Mouse (Mus musculus) intestine, embryonic 16.5 days (tissue): ENCODE measurements around the gene Uck1. TPM values are rescaled to one million over a fixed set of nuclear protein-coding genes. Genes with fewer than 3 reads are reported as not detected.

Source experiments
- ATAC-seq: fragments of 200-750 bp; cut with Nextera tagmentation; 2 replicates; pipeline ENCODE4 v1.8.0; 2017; ENCODE audit warnings: moderate TSS enrichment, moderate library complexity
- H3K27ac ChIP-seq: fragments of 300-500 bp; sonication (generic); 2 replicates; pipeline ENCODE4 v1.5.1; 2014; ENCODE audit warnings: mild to moderate bottlenecking, low read length
- H3K27me3 ChIP-seq: fragments of 300-500 bp; sonication (generic); replicated peaks from 2 replicates; pipeline ENCODE4 v1.6.1; 2014; ENCODE audit warnings: low read length, control low read depth, mixed read lengths; ENCODE audit not compliant: control insufficient read depth, insufficient read depth
- H3K36me3 ChIP-seq: fragments of 300-500 bp; sonication (generic); 2 replicates; pipeline ENCODE4 v1.6.1; 2014; ENCODE audit warnings: low read length, control low read depth; ENCODE audit not compliant: control insufficient read depth, insufficient read depth
- H3K4me1 ChIP-seq: fragments of 300-500 bp; sonication (generic); 2 replicates; pipeline ENCODE4 v1.6.1; 2014; ENCODE audit warnings: low read length, control low read depth, mixed read lengths; ENCODE audit not compliant: control insufficient read depth, insufficient read depth
- H3K4me2 ChIP-seq: fragments of 300-500 bp; sonication (generic); 2 replicates; pipeline ENCODE4 v1.6.1; 2014; ENCODE audit warnings: low read depth, low read length, control low read depth
- H3K4me3 ChIP-seq: fragments of 300-500 bp; sonication (generic); 2 replicates; pipeline ENCODE4 v1.5.1; 2014; ENCODE audit warnings: mild to moderate bottlenecking, low read length
- H3K9ac ChIP-seq: fragments of 300-500 bp; sonication (generic); 2 replicates; pipeline ENCODE4 v1.6.1; 2014; ENCODE audit warnings: low read depth, low read length
- H3K9me3 ChIP-seq: fragments of 300-500 bp; sonication (generic); 2 replicates; pipeline ENCODE4 v1.6.1; 2016; ENCODE audit warnings: low read length, control low read depth; ENCODE audit not compliant: control insufficient read depth
- WGBS: fragments of 180-500 bp; shearing (Covaris S2); extraction: QIAGEN DNeasy Blood & Tissue Kit; methylation state at CpG from one replicate; pipeline ENCODE4 v1.1.7; 2014; 5-methylcytosine and 5-hydroxymethylcytosine counted together
- polyA plus RNA-seq: library from polyadenylated mRNA; unstranded; fragments of >200 nt; fragmentation: Nextera tagmentation; extraction: Ambion mirVana; gene quantifications from 2 replicates; pipeline ENCODE4 v1.2.1, GENCODE M21; 2015

The Uck1 gene
- polyA plus RNA-seq, 1 experiment from 2014 or later: 74.4 TPM

DNA sequence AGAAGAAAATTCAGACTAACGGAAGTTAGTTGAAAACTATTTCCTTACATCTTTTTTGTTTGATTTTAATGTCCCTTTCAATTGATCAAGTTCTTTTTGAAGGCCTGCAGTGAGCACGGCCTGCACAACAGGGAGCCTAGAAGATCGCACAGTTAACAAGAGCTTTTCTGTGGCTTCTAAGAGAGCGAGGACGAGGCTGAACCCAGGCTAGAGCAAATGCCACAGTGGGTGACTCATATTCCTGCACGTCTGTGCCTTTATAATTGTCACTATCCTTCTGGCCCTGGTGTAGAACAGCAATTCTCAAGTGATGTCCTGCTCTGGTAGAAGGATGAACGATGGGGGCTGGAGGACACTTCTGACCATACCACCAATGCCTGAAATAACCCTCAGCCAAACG, 42.3 kb downstream of the Uck1 start:
- WGBS: 90% methylated on average over 8 of the region's 8 CpGs

DNA sequence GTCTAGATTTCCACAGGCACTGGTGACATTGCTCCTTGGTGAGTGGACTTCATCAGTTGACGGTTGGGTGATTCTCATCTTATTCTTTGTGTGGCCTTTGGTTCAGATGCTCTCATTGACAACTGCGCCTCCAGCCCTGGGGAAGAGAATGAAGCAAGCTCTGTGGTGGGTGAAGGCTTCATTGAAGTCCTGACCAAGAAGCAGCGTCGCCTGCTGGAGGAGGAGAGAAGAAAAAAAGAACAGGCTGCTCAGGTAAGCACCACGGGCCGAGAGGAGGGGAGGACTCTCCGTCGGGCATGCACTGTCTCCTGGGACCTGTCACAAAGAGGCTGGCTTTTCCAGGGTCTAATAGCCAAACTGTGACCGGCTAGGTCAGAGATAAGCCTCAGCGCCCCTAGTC, 43.5 kb downstream of the Uck1 start:
- H3K9ac ChIP-seq: no peak overlapping the region
- H3K36me3 ChIP-seq: peaks cover 58% of the 10 kb centered on the region
- no peak overlapping the region for H3K4me3 ChIP-seq
- no peak overlapping the region for H3K4me2 ChIP-seq
- H3K4me1 ChIP-seq: no peaks in the 10 kb centered on the region
- no peaks in the 10 kb centered on the region for H3K9me3 ChIP-seq
- no peaks in the 10 kb centered on the region for H3K27me3 ChIP-seq
- 92% methylated on average over 10 of the region's 10 CpGs for WGBS
- no peak for ATAC-seq
- H3K27ac ChIP-seq: no peak overlapping the region

More for the DNA sequence above, 42.3 kb downstream of the Uck1 start:
- ATAC-seq: no peak
- Histone ChIP-seq H3K9me3 (no peaks in the 10 kb centered on the region), H3K9ac (no peak overlapping the region), H3K4me1 (no peaks in the 10 kb centered on the region), H3K4me2 (no peak overlapping the region), H3K27me3 (no peaks in the 10 kb centered on the region), H3K27ac (no peak overlapping the region), H3K36me3 (peaks cover 63% of the 10 kb centered on the region), H3K4me3 (no peak overlapping the region)

DNA sequence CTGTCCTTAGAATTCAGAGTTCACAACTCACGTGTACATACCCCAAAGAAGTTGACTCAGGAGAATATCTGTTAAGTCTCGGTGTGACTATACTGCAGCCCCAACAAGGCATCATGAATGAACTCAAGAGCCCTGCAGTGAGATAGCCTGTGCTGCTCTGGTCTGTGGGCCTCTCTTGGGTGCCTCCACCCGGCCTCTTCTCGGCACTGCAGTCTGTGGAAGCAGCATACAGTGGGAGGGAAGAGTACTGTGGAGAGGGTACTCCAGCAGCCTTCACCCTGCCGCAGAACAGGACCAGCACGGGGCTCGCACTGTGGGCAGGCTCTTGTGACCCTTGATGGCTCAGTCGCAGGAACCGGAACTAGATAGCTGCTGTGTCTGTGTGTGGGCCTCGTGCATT, 44.4 kb downstream of the Uck1 start:
- H3K9ac ChIP-seq: no peak overlapping the region
- ATAC-seq: no peak
- no peaks in the 10 kb centered on the region for H3K27me3 ChIP-seq
- H3K4me3 ChIP-seq: no peak overlapping the region
- no peaks in the 10 kb centered on the region for H3K4me1 ChIP-seq
- 93% methylated on average over 10 of the region's 10 CpGs for WGBS
- no peaks in the 10 kb centered on the region for H3K9me3 ChIP-seq
- no peak overlapping the region for H3K27ac ChIP-seq
- H3K36me3 ChIP-seq: peaks cover 53% of the 10 kb centered on the region
- no peak overlapping the region for H3K4me2 ChIP-seq

DNA sequence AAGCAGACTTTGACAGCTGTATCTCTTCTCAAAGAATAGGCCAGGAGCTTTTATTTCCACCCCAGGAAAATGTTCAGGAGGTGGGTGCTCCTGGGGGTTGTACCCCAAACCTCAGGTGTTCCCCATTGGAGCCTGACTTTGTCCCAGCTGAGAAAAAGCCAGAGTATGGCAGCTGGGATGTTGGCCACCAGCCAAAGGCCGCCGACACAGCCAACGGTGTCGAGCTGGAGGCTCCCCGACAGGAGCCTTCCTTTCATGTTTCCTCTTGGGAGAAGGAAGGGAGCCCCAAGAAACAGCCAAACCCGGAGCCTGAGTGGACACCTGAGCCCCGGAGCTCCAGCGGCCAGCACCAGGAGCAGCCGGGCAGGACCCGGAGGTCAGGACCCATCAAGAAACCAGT, 47.0 kb downstream of the Uck1 start:
- H3K4me2 ChIP-seq: no peak overlapping the region
- no peaks in the 10 kb centered on the region for H3K27me3 ChIP-seq
- no peak overlapping the region for H3K4me3 ChIP-seq
- H3K27ac ChIP-seq: no peak overlapping the region
- peaks cover 52% of the 10 kb centered on the region for H3K36me3 ChIP-seq
- no peak overlapping the region for H3K9ac ChIP-seq
- 65% methylated on average over 10 of the region's 10 CpGs for WGBS
- H3K4me1 ChIP-seq: no peaks in the 10 kb centered on the region
- H3K9me3 ChIP-seq: no peaks in the 10 kb centered on the region
- no peak for ATAC-seq

DNA sequence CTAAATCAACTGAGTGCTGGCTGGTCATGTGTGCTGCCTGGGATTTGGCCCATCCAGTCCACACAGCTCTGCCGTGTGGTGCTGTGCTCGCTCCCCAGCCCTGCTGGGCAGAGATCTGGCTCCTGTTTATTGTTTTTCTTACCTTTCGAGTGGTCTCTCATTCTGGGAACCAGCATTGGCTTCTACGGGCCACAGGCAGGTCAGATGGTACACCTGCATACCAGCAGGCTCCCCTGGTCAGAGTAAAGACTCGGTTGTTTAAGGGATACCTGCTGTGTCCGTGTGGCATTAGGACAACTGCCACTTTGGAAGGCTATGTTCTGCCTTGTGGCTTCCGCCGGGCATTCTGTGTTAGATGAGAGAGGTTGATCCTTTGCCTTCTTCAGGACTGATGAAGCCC, 48.3 kb downstream of the Uck1 start:
- Histone ChIP-seq H3K4me2 (no peak overlapping the region), H3K9me3 (no peaks in the 10 kb centered on the region), H3K9ac (no peak overlapping the region), H3K4me1 (no peaks in the 10 kb centered on the region), H3K27ac (no peak overlapping the region), H3K36me3 (peaks cover 46% of the 10 kb centered on the region), H3K27me3 (no peaks in the 10 kb centered on the region), H3K4me3 (no peak overlapping the region)
- ATAC-seq: no peak
- 89% methylated on average over 8 of the region's 8 CpGs for WGBS

DNA sequence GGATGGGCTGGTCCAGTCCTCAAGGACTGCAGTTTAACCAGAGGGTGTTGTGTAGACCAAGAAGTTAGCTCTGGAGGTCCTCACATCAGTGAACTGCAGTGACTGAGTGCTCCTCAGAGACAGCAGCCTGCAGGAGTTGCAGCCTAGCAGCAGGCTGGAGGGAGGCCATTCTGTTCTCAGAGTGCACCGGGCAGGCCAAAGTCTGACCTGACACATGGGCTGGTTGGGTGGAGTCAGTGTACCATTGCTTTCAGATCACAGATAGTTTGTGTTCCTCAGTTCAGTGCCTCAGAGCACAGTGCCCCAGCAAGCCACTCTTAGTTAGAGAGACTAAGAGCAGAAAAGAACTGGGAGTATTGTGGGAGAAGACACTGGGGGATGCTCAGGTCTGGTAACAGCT, 52.3 kb downstream of the Uck1 start:
- Histone ChIP-seq H3K9me3 (no peaks in the 10 kb centered on the region), H3K4me3 (no peak overlapping the region), H3K36me3 (peaks cover 36% of the 10 kb centered on the region), H3K4me2 (no peak overlapping the region), H3K4me1 (no peaks in the 10 kb centered on the region), H3K9ac (no peak overlapping the region), H3K27me3 (no peaks in the 10 kb centered on the region), H3K27ac (no peak overlapping the region)
- WGBS: 91% methylated on average over 1 of the region's 1 CpGs
- ATAC-seq: peak; percentile 74

Other genes with a start within 250 kb of the Uck1 start
- 2.1 and 2.2 TPM in 2 replicates for gene Fam78a, start 175.3 kb downstream of the Uck1 start, polyA plus RNA-seq
- 4.0 and 5.0 TPM in 2 replicates for gene Plpp7, start 164.6 kb downstream of the Uck1 start, polyA plus RNA-seq
- gene Prrc2b, start 109.1 kb downstream of the Uck1 start, polyA plus RNA-seq: 14.4 and 16.2 TPM in 2 replicates
- 26.7 and 26.9 TPM in 2 replicates for gene Pomt1, start 23.6 kb downstream of the Uck1 start, polyA plus RNA-seq
- gene Golga2, start 27.2 kb upstream of the Uck1 start, polyA plus RNA-seq: 21.5 and 21.6 TPM in 2 replicates
- 342 and 377 TPM in 2 replicates for gene Swi5, start 27.9 kb upstream of the Uck1 start, polyA plus RNA-seq
- 47.1 and 51.4 TPM in 2 replicates for gene Ciz1, start 92.2 kb upstream of the Uck1 start, polyA plus RNA-seq
- 11.8 and 12.5 TPM in 2 replicates for gene Dnm1, start 93.2 kb upstream of the Uck1 start, polyA plus RNA-seq
- gene 1110008P14Rik, start 121.8 kb upstream of the Uck1 start, polyA plus RNA-seq: 44.2 and 45.8 TPM in 2 replicates
- 2.2 and 4.2 TPM in 2 replicates for gene Lcn2, start 128.1 kb upstream of the Uck1 start, polyA plus RNA-seq
- gene Ptges2, start 135.7 kb upstream of the Uck1 start, polyA plus RNA-seq: 49.1 and 49.8 TPM in 2 replicates
- 5.1 and 5.3 TPM in 2 replicates for gene Naif1, start 190.3 kb upstream of the Uck1 start, polyA plus RNA-seq
- gene Slc25a25, start 191.3 kb upstream of the Uck1 start, polyA plus RNA-seq: 19.3 and 19.9 TPM in 2 replicates